Mouse (Mus musculus) cerebellum, adult 11-12 months (tissue): ENCODE results near the gene Abca8b.
"Not testable (repeated sequence)": the region's sequence is repeated elsewhere in the genome, so short reads cannot be mapped to it uniquely, and the experiment has no call there.

Experiments
- DNase-seq: peaks from one replicate; pipeline ENCODE4 v3.0.0; 2022

Abca8b gene

DNA sequence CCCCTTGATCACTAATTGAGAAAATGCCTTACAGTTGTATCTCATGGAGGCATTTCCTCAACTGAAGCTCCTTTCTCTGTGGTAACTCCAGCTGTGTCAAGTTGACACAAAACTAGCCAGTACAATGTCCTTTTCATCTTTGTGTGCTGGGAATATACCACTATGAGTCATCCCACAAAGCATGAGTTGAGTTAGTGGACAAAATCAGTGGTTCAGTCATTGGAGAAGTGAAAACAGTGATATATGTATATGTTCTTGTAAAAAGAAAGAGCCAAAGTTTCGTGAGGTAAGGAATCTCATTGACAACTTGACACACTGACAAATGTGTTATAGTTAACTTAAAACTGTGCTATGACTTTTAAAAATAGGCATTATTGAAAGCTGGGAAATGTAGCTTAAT is 83.5 kb downstream of the Abca8b start:
- DNase-seq: not testable (repeated sequence)

DNA sequence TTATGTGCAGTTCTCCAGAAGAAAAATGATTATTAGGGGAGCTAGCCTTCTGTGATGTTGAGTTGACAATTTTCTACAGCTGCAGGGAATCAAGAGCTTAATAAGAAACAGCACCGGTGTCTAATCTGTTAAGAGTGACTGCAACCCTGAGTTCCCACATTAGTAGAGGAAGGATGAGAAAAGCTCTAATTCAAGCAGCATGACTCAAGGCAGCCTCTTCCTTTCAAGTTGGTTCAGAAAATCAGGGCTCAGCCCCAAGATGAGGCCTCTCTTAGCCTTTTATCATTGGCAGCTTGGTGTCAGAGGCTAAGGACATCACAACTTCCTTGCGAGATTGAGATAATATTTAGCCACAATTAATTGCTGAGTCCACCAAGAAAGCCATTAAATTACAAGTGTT is 85.8 kb downstream of the Abca8b start:
- no peak for DNase-seq

DNA sequence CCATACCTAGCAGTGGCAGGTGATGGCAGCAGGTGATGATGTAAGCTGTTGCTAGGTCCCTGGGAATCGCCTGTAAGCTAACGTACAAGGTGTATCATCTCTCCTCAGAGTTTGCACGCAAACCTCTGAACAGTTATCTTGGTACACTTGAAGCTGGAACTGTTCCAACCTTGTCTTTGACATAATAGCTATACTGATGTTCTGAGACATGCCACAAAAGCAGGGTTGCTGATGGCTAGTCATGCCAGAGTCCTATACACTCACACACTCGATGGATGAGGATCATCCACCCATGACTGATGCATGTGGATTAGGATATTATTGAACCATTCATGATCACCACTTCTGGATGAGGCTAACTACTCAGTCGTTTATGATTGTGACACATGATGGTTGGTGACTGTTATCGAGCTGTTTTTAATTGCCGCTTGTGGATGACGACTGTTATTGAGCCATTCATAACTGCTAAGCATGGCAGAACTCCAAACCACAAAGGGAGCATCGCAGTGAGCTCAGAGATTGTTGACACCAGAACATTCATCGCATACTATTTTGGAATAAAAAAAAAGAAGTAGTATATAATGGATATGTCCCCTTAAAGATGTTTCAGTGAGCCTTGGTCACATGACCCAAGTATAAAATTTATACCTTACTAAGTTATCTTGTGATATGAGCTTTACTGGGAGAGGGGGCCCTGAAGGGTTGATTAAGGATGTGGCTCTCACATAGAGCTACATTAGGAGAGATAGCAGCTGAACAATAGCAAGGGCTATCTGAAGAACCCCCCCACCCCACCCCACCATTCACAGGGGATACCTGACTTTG is 87.2 kb downstream of the Abca8b start:
- DNase-seq: no peak

DNA sequence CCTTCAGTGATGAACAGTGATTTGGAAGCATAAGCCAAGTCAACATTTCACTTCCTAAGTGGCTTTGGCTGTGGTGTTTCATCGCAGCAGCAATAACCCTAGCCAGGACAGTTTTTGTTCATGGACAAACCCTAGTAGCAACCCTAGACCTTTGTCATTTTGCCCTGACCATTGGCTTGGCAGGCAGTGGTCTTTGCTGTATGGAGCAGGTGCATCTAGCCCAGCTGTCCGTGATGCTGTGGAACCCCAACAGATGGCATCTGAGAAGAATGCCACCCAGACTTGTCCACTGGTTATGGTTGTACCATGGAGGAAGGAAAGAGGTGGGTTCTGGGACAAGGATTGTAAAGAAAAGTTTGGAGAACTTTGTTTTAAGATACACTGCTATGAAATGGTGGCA is 88.1 kb downstream of the Abca8b start:
- no peak for DNase-seq

DNA sequence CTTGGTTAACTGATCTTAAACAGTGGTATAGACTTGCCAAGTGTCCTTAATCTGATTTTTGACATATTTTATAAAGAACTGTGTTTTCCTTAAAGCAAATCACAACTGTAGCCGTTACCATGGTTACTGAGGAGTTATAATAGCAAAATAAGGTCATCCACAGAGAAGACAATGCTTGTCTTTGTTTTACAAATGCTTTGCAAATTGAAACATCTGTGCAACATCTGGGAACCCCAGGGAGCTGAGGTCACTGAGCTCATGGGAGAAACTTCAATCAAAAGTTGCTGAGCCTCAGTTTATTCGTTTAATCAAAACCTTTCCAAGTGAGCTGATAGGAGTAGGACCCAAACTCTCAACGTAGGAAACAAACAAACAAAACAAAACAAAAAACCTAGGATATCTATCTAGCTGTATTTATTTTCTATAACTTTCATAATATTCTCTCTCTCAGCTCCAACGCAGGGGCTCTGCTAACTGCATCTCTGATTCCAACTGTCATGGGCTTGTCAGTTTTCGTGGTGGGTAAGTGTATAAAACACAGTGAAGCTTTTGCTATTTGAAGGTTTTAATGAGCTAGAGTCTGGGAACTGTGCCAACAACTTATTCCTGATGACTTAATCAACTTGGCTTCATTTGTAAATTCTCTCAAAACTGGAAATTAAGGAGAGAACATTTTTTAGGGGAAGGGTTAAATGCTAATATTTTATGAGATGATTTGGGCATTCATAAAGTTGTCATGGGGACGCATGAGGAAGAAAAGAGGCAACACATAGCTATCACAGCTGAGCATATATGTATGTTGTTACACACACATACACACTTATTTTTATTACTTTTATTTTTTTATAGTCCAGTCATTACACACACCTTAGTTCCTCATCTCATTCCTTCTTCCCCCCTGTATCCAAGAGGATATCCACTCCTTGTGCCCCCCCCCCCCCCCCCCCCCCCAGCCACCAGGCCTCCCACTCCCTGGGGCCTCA is 92.7 kb downstream of the Abca8b start:
- DNase-seq: no peak

DNA sequence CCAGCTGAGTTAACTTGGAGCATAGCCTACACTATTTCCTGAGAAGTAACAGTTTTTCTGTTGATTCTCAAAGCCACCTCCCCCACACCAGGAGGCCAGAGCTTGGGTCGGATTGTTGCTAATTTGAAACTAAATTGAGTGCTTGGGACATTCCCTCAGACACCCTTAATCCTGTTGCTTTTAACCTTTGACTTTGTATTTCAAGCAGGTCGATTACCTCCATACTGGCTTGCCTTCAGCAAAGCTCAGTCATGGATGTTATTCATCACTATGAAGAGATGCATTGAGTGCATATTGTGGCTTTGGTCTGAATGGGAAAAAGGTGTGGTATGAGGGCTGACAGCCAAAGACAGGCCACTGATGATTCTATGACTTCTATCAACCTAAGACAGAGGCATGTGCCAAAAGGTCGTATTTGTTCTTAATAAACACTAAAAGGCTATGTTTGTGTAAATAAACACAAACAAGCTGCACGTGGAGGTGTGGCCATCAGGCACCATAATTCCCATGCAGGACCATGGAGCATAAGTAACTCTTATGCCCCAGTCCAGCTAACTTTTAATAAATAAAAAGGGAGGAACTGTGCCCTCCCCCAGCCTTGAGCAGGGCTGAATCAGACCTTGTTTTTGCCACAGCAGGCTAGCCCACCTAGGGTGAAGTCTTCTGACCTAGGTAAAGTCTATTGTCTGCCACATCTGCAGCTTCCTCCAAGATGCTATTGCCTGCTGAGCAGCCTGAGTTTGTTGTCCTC is 95.0 kb downstream of the Abca8b start:
- DNase-seq: no peak

DNA sequence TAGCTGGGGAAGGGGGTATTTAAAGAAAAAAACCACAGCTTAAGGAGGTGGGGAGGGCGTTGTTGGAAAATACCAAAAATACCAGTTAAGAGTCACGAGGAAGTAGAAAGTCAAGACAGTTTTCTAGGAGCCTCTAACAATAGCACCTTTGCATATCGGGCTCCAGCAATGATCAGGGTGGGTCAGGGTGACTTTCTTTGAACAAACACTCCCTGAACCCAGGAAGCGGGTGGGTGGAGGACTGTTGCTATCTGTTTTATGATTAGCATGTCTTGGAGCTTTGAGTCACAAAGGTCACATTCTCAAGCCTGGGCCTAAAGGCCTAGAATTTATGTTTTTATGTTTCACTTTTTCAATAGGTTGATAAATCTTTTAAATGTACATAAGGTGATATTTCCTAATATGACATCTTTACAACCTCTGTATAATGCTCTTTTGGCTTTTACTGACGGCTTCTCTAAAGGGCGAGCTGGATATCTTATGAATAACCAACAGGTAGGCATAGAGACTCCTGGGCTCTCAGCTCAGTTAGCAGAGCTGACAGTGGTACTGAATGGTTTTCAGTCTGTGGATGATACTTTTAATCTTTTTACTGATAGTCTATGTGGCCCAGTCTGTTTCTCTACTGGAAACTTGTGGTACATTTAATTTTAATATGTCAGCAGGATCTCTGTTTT is 96.7 kb downstream of the Abca8b start:
- no peak for DNase-seq

DNA sequence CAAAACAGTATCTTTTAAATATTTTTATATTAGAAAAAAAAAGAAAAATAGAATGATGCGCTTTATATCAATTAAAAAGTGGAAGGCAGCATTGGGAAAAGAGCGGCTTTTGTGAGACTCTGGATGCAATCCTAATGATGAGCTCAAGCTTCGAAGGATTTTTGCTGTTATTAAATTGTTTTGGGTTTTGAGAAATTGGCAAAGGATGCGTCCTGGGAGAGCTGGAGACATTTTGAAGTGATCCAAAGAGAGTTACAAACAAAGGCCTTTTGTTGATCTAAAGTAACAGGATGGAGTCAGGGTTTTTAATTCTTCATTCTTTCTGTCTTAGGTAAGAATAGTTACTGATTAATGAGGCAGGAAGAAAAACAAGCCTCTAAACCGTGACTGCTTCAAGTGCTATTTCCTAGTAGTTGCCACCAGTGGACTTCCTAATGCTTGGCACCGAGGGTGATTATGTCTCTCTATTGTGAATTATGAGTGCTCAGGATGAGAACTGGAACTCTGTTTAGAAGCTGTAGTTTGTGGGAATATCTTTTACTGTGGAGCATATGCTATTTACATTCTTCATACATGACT is 99.6 kb downstream of the Abca8b start:
- DNase-seq: no peak

DNA sequence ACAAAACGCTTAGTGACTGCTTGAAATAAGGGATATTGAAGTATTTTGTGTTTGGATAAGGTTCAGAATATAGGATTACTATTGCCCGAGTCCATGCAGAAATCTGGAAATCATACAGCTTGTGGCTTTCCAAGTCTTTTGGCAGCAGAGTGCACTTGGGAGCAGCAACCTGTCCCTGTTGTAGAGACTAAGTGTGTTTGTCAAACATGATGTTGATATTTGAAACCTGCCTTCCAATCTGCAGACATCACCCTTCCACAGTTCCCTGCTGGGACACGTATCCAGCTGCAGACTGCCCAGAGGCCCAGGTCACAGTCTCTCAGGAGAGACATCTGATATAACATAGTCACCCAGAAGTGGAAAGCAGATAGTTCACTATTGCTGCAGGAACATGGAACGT is 100.1 kb downstream of the Abca8b start:
- no peak for DNase-seq

DNA sequence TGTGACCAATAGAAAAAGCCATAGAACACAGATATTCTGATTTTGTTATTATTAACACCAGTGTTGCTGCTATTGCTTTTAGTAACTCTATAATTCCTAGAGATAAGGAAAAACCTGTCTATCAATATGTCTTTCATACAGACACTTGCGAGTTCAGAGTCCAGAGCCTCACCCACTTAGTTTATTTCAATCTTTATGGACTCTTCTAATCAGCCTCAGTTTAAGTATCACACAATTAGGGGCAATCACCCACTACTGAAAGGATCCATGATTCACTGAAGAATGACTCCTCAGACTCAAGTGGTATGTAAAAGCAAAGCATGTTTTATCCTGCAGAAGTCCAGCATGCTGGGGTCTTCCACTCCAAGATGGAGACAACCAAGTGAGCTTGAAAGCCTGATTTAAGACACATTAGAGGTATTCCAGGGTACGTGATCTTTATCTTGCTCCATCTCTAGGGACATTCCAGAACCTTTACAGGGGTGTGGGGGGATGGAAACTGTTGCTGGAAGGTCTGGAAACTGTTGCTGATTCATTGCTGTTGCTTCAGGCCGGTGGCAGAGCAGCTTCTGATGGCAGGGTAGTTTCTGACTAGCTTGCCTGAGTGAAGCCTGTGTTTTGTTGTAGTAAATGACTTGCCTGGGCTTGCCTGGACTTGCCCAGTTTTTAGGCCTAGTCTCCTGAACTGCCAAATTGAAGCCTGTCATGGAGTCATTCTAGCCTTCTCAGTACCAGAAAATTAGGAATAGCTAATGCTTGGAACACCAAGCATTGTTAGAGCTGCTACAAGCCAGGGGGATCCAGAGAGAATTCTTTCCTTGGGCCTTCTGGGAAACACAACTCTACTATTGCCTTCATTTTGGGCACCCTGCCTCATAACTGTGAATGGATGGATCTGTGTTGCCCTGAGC is 101.5 kb downstream of the Abca8b start:
- no peak for DNase-seq

DNA sequence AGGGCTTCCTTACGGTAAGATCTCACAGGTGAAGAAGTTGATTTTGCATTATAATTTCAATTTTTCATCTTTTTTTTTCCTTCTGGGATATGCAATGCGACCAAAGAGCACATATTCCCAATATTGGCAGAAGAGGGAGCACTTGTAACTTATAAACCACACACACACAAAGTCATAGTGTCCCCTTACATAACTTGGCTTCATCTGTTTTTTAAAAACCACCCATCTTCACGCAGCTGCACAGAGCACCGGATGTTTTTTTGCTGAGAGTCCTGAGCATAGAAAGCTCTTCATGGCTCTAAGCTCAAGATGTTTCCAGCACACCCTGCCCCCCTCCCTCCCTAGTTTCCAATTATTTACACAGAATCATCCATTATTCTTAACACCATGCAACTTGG is 103.7 kb downstream of the Abca8b start:
- no peak for DNase-seq

DNA sequence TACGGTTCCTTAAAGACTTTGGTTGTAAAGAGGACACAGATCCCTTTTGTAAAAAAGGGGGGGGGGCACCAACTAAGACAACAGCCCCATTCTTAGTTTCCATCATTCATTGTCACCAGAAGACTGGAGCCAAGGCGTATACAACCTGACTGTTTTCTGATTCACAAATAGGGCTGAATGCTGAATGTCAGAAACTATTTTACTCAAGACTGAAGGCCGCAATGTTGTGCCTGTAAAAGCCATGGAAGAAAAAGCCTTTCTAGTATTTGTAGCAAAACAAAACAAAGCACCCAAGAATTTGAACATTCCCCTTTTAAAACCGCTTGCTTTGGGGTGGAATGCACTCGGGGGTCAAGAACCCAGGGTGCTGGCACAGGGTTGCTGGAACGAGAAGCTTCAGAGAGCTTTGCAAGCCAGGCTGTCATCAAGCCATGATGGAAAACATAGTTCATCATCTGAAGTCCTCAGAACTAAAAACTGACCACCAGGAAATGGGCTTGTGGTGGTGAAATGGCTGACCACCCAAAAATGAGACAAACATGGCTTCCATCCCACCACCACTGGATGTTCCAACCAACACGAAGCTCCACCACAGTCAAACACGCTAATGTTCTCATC is 104.2 kb downstream of the Abca8b start:
- no peak for DNase-seq

DNA sequence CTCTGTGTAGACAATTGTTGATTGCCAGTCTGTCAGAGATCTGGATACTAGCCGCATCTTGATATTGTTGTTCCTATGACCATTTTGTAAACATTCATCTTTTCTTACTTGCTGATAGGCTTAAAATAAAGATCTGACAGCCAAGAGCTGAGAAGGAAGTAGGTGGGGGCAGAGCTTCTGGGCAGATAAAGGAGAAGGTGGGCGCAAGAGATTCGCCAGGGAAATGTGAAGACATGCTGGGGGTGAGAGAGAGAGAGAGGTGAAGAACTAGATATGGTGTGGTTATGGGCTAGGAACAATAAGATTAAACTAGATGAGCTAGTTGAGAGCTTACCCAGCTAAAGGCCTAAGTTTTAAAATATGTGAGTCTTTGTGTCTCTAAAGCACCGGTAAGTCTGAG is 106.0 kb downstream of the Abca8b start:
- no peak for DNase-seq

DNA sequence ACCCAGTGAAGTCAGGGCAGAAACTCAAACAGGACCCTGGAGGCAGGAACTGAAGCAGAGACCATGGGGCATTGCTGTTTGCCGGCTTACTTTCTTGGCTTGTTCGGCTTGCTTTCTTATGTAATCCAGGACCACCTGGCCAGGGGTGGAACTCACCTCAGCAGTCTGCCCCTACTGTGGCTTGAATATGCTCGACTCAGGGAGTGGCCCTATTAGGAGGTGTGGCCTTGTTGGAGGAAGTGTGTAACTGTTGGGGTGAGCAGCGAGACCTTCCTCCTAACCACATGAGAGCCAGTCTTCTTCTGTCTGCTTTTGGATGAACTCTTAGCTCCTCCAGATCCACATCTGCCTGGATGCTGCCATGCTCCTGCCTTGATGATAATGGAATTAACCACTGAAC is 108.9 kb downstream of the Abca8b start:
- no peak for DNase-seq

DNA sequence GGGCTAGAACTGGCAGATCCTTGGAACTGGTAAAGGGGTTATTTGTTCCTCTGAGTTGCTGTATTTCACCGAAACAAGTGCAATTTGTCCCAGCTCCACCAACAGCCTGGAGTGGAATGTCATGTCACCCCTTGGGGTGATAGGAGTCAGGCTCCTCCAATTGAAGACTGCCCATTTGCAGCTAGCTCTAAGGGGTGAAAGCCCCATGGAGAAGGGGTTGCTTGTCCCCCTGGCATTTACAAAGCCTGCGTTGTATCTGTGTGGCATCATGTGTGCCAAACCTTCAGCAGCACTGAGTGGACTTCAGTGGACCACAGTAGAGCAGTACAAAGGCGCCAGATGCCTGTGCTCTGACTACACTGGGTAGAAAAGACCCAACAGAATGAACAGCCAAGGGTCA is 110.1 kb downstream of the Abca8b start:
- DNase-seq: no peak

DNA sequence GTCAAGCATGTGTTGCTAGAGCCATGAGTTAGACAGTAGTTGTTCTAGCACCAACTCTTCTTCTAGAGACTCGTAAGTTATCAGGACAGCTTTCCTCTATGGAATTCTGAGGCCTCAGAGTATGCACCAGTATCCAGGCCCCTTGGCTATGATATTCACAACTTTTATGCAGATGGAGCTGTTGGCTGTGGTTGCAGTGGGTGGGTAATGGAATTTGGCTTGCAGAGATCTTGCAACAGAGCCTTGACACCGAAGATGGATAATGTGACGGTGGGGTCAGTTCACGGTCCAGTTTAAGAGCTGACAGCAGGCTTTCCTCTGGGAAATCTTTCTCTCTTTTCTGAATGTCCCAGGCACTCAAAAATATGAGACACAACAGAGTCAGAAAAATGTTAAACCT is 110.8 kb downstream of the Abca8b start:
- no peak for DNase-seq

DNA sequence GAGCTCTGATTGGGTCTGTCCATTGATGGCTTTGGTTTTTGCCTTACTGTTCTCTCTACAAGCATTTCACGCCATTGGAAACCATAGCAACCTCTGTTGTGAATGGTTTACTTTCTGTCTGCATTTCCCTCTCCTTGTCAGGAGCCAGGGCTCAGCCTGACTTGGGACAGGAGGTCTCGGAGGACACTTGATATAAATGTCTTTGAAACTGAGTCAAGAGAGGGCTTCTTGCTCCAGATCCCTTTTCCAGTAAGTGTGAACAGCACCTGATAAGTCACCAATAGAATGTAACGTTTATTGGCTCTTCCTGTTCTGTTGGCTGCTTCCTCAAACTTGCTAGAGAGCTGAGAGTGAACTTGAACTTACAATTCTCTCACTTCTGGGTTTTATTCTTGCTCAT is 111.5 kb downstream of the Abca8b start:
- no peak for DNase-seq
